Mouse (Mus musculus) 3T3-L1 (cell line): ENCODE data around the gene Ssbp2.

Source experiments
- DNase-seq: peaks from one replicate; pipeline ENCODE4 v3.0.0-alpha.2; 2015; ENCODE audit warnings: low read depth, low spot score

The Ssbp2 gene

GRCm38 (mm10) chr13:91634123-91634522 lies 174.0 kb downstream of the Ssbp2 start:
- DNase-seq = peak; percentile 9

GRCm38 (mm10) chr13:91635957-91636356 lies 175.9 kb downstream of the Ssbp2 start:
- DNase-seq = peak; percentile 18

- DNase-seq = peak; percentile 93
Measured at GRCm38 (mm10) chr13:91636814-91637213, 176.7 kb downstream of the Ssbp2 start.

- DNase-seq = no peak
Measured at GRCm38 (mm10) chr13:91638836-91639235, 178.8 kb downstream of the Ssbp2 start.

- DNase-seq = no peak
Measured at GRCm38 (mm10) chr13:91640219-91640618, 180.1 kb downstream of the Ssbp2 start.

GRCm38 (mm10) chr13:91648240-91648639 lies 188.2 kb downstream of the Ssbp2 start:
- peak; percentile 53 for DNase-seq

GRCm38 (mm10) chr13:91649926-91650325 lies 189.8 kb downstream of the Ssbp2 start:
- DNase-seq = peak; percentile 37

- no peak for DNase-seq
Measured at GRCm38 (mm10) chr13:91661068-91661795, 201.1 kb downstream of the Ssbp2 start.

- peak; percentile 13 for DNase-seq
Measured at GRCm38 (mm10) chr13:91662751-91663150, 202.7 kb downstream of the Ssbp2 start.

GRCm38 (mm10) chr13:91673241-91673640 lies 213.2 kb downstream of the Ssbp2 start:
- no peak for DNase-seq

GRCm38 (mm10) chr13:91680764-91681437 lies 220.8 kb downstream of the Ssbp2 start:
- peak; percentile 24 for DNase-seq

GRCm38 (mm10) chr13:91681474-91681873 lies 221.4 kb downstream of the Ssbp2 start:
- no peak for DNase-seq

- no peak for DNase-seq
Measured at GRCm38 (mm10) chr13:91690118-91690517, 230.0 kb downstream of the Ssbp2 start.

GRCm38 (mm10) chr13:91693615-91694014 lies 233.5 kb downstream of the Ssbp2 start:
- DNase-seq = no peak

- DNase-seq = no peak
Measured at GRCm38 (mm10) chr13:91695406-91695805, 235.3 kb downstream of the Ssbp2 start.

- DNase-seq = peak; percentile 9
Measured at GRCm38 (mm10) chr13:91696109-91696645, 236.1 kb downstream of the Ssbp2 start.

GRCm38 (mm10) chr13:91697011-91697410 lies 236.9 kb downstream of the Ssbp2 start:
- DNase-seq = peak; percentile 65

GRCm38 (mm10) chr13:91702337-91702736 lies 242.3 kb downstream of the Ssbp2 start:
- no peak for DNase-seq

- no peak for DNase-seq
Measured at GRCm38 (mm10) chr13:91719487-91719886, 259.4 kb downstream of the Ssbp2 start.

GRCm38 (mm10) chr13:91723108-91723735 lies 263.1 kb downstream of the Ssbp2 start:
- DNase-seq = peak; percentile 54

- DNase-seq = no peak
Measured at GRCm38 (mm10) chr13:91723736-91724119, 263.6 kb downstream of the Ssbp2 start.

GRCm38 (mm10) chr13:91724211-91724610 lies 264.1 kb downstream of the Ssbp2 start:
- peak; percentile 88 for DNase-seq
